Mouse (Mus musculus) limb, embryonic 15.5 days (tissue): ENCODE measurements at regions not wholly inside any gene's neighbourhood (a gene's known extent, or its start where the extent isn't known, plus 50 kb on each side); places are given as distances from the start of the nearest gene placed in this dataset.

ENCODE experiments used
- ATAC-seq: fragments of 200-750 bp; cut with Nextera tagmentation; 2 replicates; pipeline ENCODE4 v1.8.0; 2017; ENCODE audit warnings: low read depth, moderate TSS enrichment; ENCODE audit not compliant: insufficient number of reproducible peaks, low FRiP score, low TSS enrichment
- H3K27ac ChIP-seq: fragments of 300-500 bp; sonication (generic); 2 replicates; pipeline ENCODE4 v1.5.1; 2015; ENCODE audit warnings: moderate library complexity, mild to moderate bottlenecking, inconsistent platforms
- H3K27me3 ChIP-seq: fragments of 300-500 bp; sonication (generic); 2 replicates; pipeline ENCODE4 v1.6.1; 2015; ENCODE audit warnings: inconsistent platforms
- H3K36me3 ChIP-seq: fragments of 300-500 bp; sonication (generic); 2 replicates; pipeline ENCODE4 v1.6.1; 2015; ENCODE audit warnings: inconsistent platforms
- H3K4me1 ChIP-seq: fragments of 300-500 bp; sonication (generic); 2 replicates; pipeline ENCODE4 v1.6.1; 2015; ENCODE audit warnings: inconsistent platforms
- H3K4me2 ChIP-seq: fragments of 300-500 bp; sonication (generic); 2 replicates; pipeline ENCODE4 v1.6.1; 2015; ENCODE audit warnings: mild to moderate bottlenecking, inconsistent platforms
- H3K4me3 ChIP-seq: fragments of 300-500 bp; sonication (generic); 2 replicates; pipeline ENCODE4 v1.5.1; 2015; ENCODE audit warnings: mild to moderate bottlenecking, inconsistent platforms
- H3K9ac ChIP-seq: fragments of 300-500 bp; sonication (generic); 2 replicates; pipeline ENCODE4 v1.6.1; 2015; ENCODE audit warnings: inconsistent platforms
- H3K9me3 ChIP-seq: fragments of 300-500 bp; sonication (generic); 2 replicates; pipeline ENCODE4 v1.6.1; 2016; ENCODE audit warnings: inconsistent platforms
- WGBS: fragments of 180-500 bp; shearing (Covaris S2); methylation state at CpG from one replicate; pipeline ENCODE4 v1.1.7; 2015; 5-methylcytosine and 5-hydroxymethylcytosine counted together

GRCm38 (mm10) chr4:62780837-62781236 lies 184.5 kb upstream of the Zfp618 start:
- Histone ChIP-seq H3K4me2 (peak overlapping the region; percentile 69), H3K4me3 (peak overlapping the region; percentile 41), H3K27ac (no peak overlapping the region), H3K9me3 (no peaks in the 10 kb centered on the region), H3K27me3 (peaks cover 27% of the 10 kb centered on the region), H3K36me3 (no peaks in the 10 kb centered on the region), H3K9ac (no peak overlapping the region), H3K4me1 (peaks cover 10% of the 10 kb centered on the region; the same call in 1 of the 2 replicates)
- ATAC-seq: 0 out of 2 replicates have a peak, but pooled peaks have one; percentile 17
- WGBS: 39% methylated on average over 11 of the region's 11 CpGs

- H3K27me3 ChIP-seq: peaks cover 27% of the 10 kb centered on the region
- no peak for ATAC-seq
- H3K4me2 ChIP-seq: peak overlapping the region; percentile 69; the same call in 1 of the 2 replicates
- WGBS: 25% methylated on average over 8 of the region's 8 CpGs
- H3K36me3 ChIP-seq: no peaks in the 10 kb centered on the region
- no peak overlapping the region for H3K27ac ChIP-seq
- no peak overlapping the region for H3K4me3 ChIP-seq
- H3K9ac ChIP-seq: no peak overlapping the region
- H3K9me3 ChIP-seq: no peaks in the 10 kb centered on the region
- peaks cover 10% of the 10 kb centered on the region; the same call in 1 of the 2 replicates for H3K4me1 ChIP-seq
These were observed 184.0 kb upstream of the Zfp618 start for GRCm38 (mm10) chr4:62781309-62781800.

GRCm38 (mm10) chr4:62785711-62786110 lies 179.7 kb upstream of the Zfp618 start:
- Histone ChIP-seq H3K9me3 (no peaks in the 10 kb centered on the region), H3K27me3 (peaks cover 24% of the 10 kb centered on the region), H3K36me3 (no peaks in the 10 kb centered on the region), H3K4me1 (peaks cover 10% of the 10 kb centered on the region; the same call in 1 of the 2 replicates), H3K9ac (no peak overlapping the region), H3K27ac (no peak overlapping the region), H3K4me2 (no peak overlapping the region), H3K4me3 (no peak overlapping the region)
- ATAC-seq: no peak
- 71% methylated on average over 7 of the region's 7 CpGs for WGBS

- WGBS: 69% methylated on average over 4 of the region's 4 CpGs
- no peaks in the 10 kb centered on the region for H3K36me3 ChIP-seq
- no peak for ATAC-seq
These were observed 175.7 kb upstream of the Zfp618 start for GRCm38 (mm10) chr4:62789696-62790095.

GRCm38 (mm10) chr4:62793582-62793981 lies 171.8 kb upstream of the Zfp618 start:
- H3K27me3 ChIP-seq: no peaks in the 10 kb centered on the region
- no peaks in the 10 kb centered on the region for H3K9me3 ChIP-seq
- H3K9ac ChIP-seq: no peak overlapping the region
- no peak; the same call in 1 of the 2 replicates for ATAC-seq
- 41% methylated on average over 5 of the region's 5 CpGs for WGBS
- peaks cover 18% of the 10 kb centered on the region for H3K4me1 ChIP-seq
- no peak overlapping the region for H3K4me2 ChIP-seq
- H3K36me3 ChIP-seq: no peaks in the 10 kb centered on the region
- no peak overlapping the region for H3K4me3 ChIP-seq
- H3K27ac ChIP-seq: no peak overlapping the region

More at GRCm38 (mm10) chr4:62789696-62790095, 175.7 kb upstream of the Zfp618 start:
- peaks cover 13% of the 10 kb centered on the region; the same call in 1 of the 2 replicates for H3K4me1 ChIP-seq
- H3K9ac ChIP-seq: no peak overlapping the region
- H3K27ac ChIP-seq: no peak overlapping the region
- no peak overlapping the region for H3K4me2 ChIP-seq
- no peaks in the 10 kb centered on the region for H3K9me3 ChIP-seq
- H3K27me3 ChIP-seq: no peaks in the 10 kb centered on the region
- H3K4me3 ChIP-seq: no peak overlapping the region

GRCm38 (mm10) chr4:62795538-62795937 lies 169.8 kb upstream of the Zfp618 start:
- Histone ChIP-seq H3K9ac (no peak overlapping the region), H3K4me1 (peaks cover 18% of the 10 kb centered on the region), H3K4me3 (no peak overlapping the region), H3K36me3 (no peaks in the 10 kb centered on the region), H3K4me2 (no peak overlapping the region), H3K9me3 (no peaks in the 10 kb centered on the region), H3K27me3 (no peaks in the 10 kb centered on the region), H3K27ac (no peak overlapping the region)
- ATAC-seq: no peak
- WGBS: 50% methylated on average over 10 of the region's 10 CpGs

GRCm38 (mm10) chr4:62799923-62800322 lies 165.4 kb upstream of the Zfp618 start:
- no peak overlapping the region for H3K4me3 ChIP-seq
- no peaks in the 10 kb centered on the region for H3K36me3 ChIP-seq
- 60% methylated on average over 4 of the region's 4 CpGs for WGBS
- H3K4me2 ChIP-seq: no peak overlapping the region
- no peaks in the 10 kb centered on the region for H3K9me3 ChIP-seq
- H3K27ac ChIP-seq: no peak overlapping the region
- ATAC-seq: peak; percentile 76; the same call in 1 of the 2 replicates
- no peaks in the 10 kb centered on the region for H3K27me3 ChIP-seq
- peaks cover 6% of the 10 kb centered on the region for H3K4me1 ChIP-seq
- H3K9ac ChIP-seq: no peak overlapping the region

GRCm38 (mm10) chr4:62805841-62806240 lies 159.5 kb upstream of the Zfp618 start:
- no peak for ATAC-seq
- H3K9ac ChIP-seq: no peak overlapping the region
- H3K9me3 ChIP-seq: no peaks in the 10 kb centered on the region
- H3K4me2 ChIP-seq: no peak overlapping the region
- WGBS: 13% methylated on average over 6 of the region's 6 CpGs
- H3K4me3 ChIP-seq: no peak overlapping the region
- H3K27ac ChIP-seq: 0 out of 2 replicates have a peak overlapping the region, but pooled peaks have one; percentile 19
- H3K27me3 ChIP-seq: no peaks in the 10 kb centered on the region
- H3K36me3 ChIP-seq: no peaks in the 10 kb centered on the region
- peaks cover 6% of the 10 kb centered on the region for H3K4me1 ChIP-seq

GRCm38 (mm10) chr4:62806786-62807185 lies 158.6 kb upstream of the Zfp618 start:
- H3K4me3 ChIP-seq: no peak overlapping the region
- H3K27ac ChIP-seq: peak overlapping the region; percentile 33; the same call in 1 of the 2 replicates
- no peak for ATAC-seq
- no peak overlapping the region for H3K4me2 ChIP-seq
- WGBS: 76% methylated on average over 2 of the region's 2 CpGs
- H3K9ac ChIP-seq: no peak overlapping the region
- no peaks in the 10 kb centered on the region for H3K27me3 ChIP-seq
- no peaks in the 10 kb centered on the region for H3K36me3 ChIP-seq
- peaks cover 6% of the 10 kb centered on the region for H3K4me1 ChIP-seq
- no peaks in the 10 kb centered on the region for H3K9me3 ChIP-seq

GRCm38 (mm10) chr4:62807926-62808552 lies 157.3 kb upstream of the Zfp618 start:
- Histone ChIP-seq H3K36me3 (no peaks in the 10 kb centered on the region), H3K9ac (no peak overlapping the region), H3K4me1 (peaks cover 6% of the 10 kb centered on the region), H3K27ac (no peak overlapping the region), H3K27me3 (no peaks in the 10 kb centered on the region), H3K4me3 (no peak overlapping the region), H3K9me3 (no peaks in the 10 kb centered on the region), H3K4me2 (no peak overlapping the region)
- 69% methylated on average over 12 of the region's 12 CpGs for WGBS
- no peak for ATAC-seq

GRCm38 (mm10) chr4:62808553-62808950 lies 156.8 kb upstream of the Zfp618 start:
- Histone ChIP-seq H3K36me3 (no peaks in the 10 kb centered on the region), H3K4me3 (no peak overlapping the region), H3K9me3 (no peaks in the 10 kb centered on the region), H3K27me3 (no peaks in the 10 kb centered on the region), H3K9ac (no peak overlapping the region), H3K4me1 (peaks cover 6% of the 10 kb centered on the region), H3K27ac (no peak overlapping the region), H3K4me2 (no peak overlapping the region)
- ATAC-seq: no peak
- 94% methylated on average over 12 of the region's 12 CpGs for WGBS

GRCm38 (mm10) chr4:62809048-62809447 lies 156.3 kb upstream of the Zfp618 start:
- ATAC-seq: no peak
- WGBS: 69% methylated on average over 4 of the region's 4 CpGs
- H3K9me3 ChIP-seq: no peaks in the 10 kb centered on the region

More at GRCm38 (mm10) chr4:62809048-62809447, 156.3 kb upstream of the Zfp618 start:
- Histone ChIP-seq H3K27me3 (no peaks in the 10 kb centered on the region), H3K4me1 (peaks cover 6% of the 10 kb centered on the region), H3K9ac (no peak overlapping the region), H3K4me3 (no peak overlapping the region), H3K36me3 (no peaks in the 10 kb centered on the region), H3K27ac (no peak overlapping the region), H3K4me2 (no peak overlapping the region)
